ENCODE assay signal across 23 mouse cellular contexts in genomic region chr10:72593049-72593448, GRCm38 (mm10).
DNase-seq lines count a peak whose midpoint lies in the region; ATAC-seq lines count a peak whose summit lies in the region.
"Had no signal": no experiment of that assay in that cellular context is flagged by ENCODE, and none has a peak within 500 bp of the region (broad histone marks: within the 10 kb centered on the region; RNA-seq: fewer than 3 reads in every experiment).

No protein-coding gene starts in this region.

- 0 out of 2 replicates have a peak, but pooled peaks have one; percentile 42 for ATAC-seq in limb, embryonic 12.5 days (ENCODE audit: insufficient number of reproducible peaks, insufficient read depth, low FRiP score, low TSS enrichment, low read depth)
- peak; percentile 54; the same call in 1 of the 2 replicates for ATAC-seq in limb, embryonic 13.5 days (ENCODE audit: low FRiP score, low read depth)
- ATAC-seq in midbrain, embryonic 11.5 days (ENCODE audit: low FRiP score), result no peak
- ATAC-seq: activated CD4-positive, CD25-positive, alpha-beta regulatory T cell, adult 4 months; CD4-positive, CD25-positive, alpha-beta regulatory T cell, adult 4 months; forebrain, embryonic 13.5 days; forebrain, embryonic 15.5 days; Patski had no signal

- H3K27me3 ChIP-seq in limb, embryonic 12.5 days, result no peaks in the 10 kb centered on the region
- no peaks in the 10 kb centered on the region for H3K27me3 ChIP-seq in limb, embryonic 10.5 days (ENCODE audit: low read depth, poor library complexity, severe bottlenecking)
- H3K27me3 ChIP-seq in limb, embryonic 13.5 days, result no peaks in the 10 kb centered on the region
- no peaks in the 10 kb centered on the region for H3K27me3 ChIP-seq in midbrain, embryonic 11.5 days (ENCODE audit: control insufficient read depth, insufficient read depth, low read length)
- H3K27me3 ChIP-seq: CH12.LX; embryonic facial prominence, embryonic 12.5 days; forebrain, embryonic 13.5 days; forebrain, embryonic 15.5 days; Patski had no signal

- 26% methylated on average over 1 of the region's 1 CpGs for WGBS in limb, embryonic 12.5 days
- 78% methylated on average over 1 of the region's 1 CpGs for WGBS in limb, embryonic 10.5 days
- WGBS in limb, embryonic 13.5 days, result 26% methylated on average over 1 of the region's 1 CpGs
- WGBS in midbrain, embryonic 11.5 days, result 91% methylated on average over 1 of the region's 1 CpGs

- no peaks in the 10 kb centered on the region for H3K4me1 ChIP-seq in limb, embryonic 12.5 days (replicated peaks)
- H3K4me1 ChIP-seq in limb, embryonic 10.5 days, result no peaks in the 10 kb centered on the region
- H3K4me1 ChIP-seq in limb, embryonic 13.5 days, result no peaks in the 10 kb centered on the region
- no peaks in the 10 kb centered on the region for H3K4me1 ChIP-seq in midbrain, embryonic 11.5 days (ENCODE audit: control insufficient read depth, insufficient read depth, low read length)
- H3K4me1 ChIP-seq: embryonic facial prominence, embryonic 10.5 days; embryonic facial prominence, embryonic 12.5 days; forebrain, embryonic 13.5 days; forebrain, embryonic 15.5 days had no signal

- no peaks in the 10 kb centered on the region for H3K36me3 ChIP-seq in limb, embryonic 12.5 days
- no peaks in the 10 kb centered on the region for H3K36me3 ChIP-seq in limb, embryonic 10.5 days
- H3K36me3 ChIP-seq in limb, embryonic 13.5 days, result no peaks in the 10 kb centered on the region
- H3K36me3 ChIP-seq in midbrain, embryonic 11.5 days (ENCODE audit: control insufficient read depth, insufficient read depth, low read length), result no peaks in the 10 kb centered on the region
- H3K36me3 ChIP-seq: embryonic facial prominence, embryonic 10.5 days; embryonic facial prominence, embryonic 12.5 days; forebrain, embryonic 15.5 days; G1E had no signal

- H3K27ac ChIP-seq in limb, embryonic 12.5 days, result no peak overlapping the region
- H3K27ac ChIP-seq in limb, embryonic 10.5 days, result no peak overlapping the region
- no peak overlapping the region for H3K27ac ChIP-seq in limb, embryonic 13.5 days
- no peak overlapping the region for H3K27ac ChIP-seq in midbrain, embryonic 11.5 days (ENCODE audit: low read depth, low read length)
- H3K27ac ChIP-seq: embryonic facial prominence, embryonic 10.5 days; embryonic facial prominence, embryonic 12.5 days; forebrain, embryonic 13.5 days; forebrain, embryonic 15.5 days had no signal

- no peaks in the 10 kb centered on the region for H3K9me3 ChIP-seq in limb, embryonic 12.5 days
- no peaks in the 10 kb centered on the region for H3K9me3 ChIP-seq in limb, embryonic 10.5 days (replicated peaks)
- no peaks in the 10 kb centered on the region for H3K9me3 ChIP-seq in limb, embryonic 13.5 days
- H3K9me3 ChIP-seq in midbrain, embryonic 11.5 days (ENCODE audit: control insufficient read depth, low read length), result no peaks in the 10 kb centered on the region
- H3K9me3 ChIP-seq: embryonic facial prominence, embryonic 10.5 days; embryonic facial prominence, embryonic 12.5 days; forebrain, embryonic 13.5 days; forebrain, embryonic 15.5 days; G1E had no signal

- no peak for DNase-seq in limb, embryonic 10.5 days (ENCODE audit: low spot score)
- DNase-seq in kidney, adult 9 months, result no peak
- DNase-seq in midbrain, embryonic 11.5 days (ENCODE audit: low spot score, missing footprints), result no peak
- DNase-seq: adrenal gland, adult 8-10 months; adrenal gland, postnatal 14 days; adrenal gland, postnatal 36 days; B cell, adult 2 months; cerebellum, adult 11-12 months; cerebellum, adult 2 months; cerebellum, adult 9-10 months; cerebellum, postnatal 10 days; cerebellum, postnatal 25 days had no signal

- H3K9ac ChIP-seq in limb, embryonic 12.5 days (replicated peaks), result no peak overlapping the region
- H3K9ac ChIP-seq in limb, embryonic 13.5 days, result no peak overlapping the region
- no peak overlapping the region for H3K9ac ChIP-seq in midbrain, embryonic 11.5 days (ENCODE audit: low read length)
- H3K9ac ChIP-seq: embryonic facial prominence, embryonic 12.5 days; forebrain, embryonic 13.5 days; forebrain, embryonic 15.5 days had no signal

- no peak overlapping the region for H3K4me2 ChIP-seq in limb, embryonic 12.5 days
- no peak overlapping the region for H3K4me2 ChIP-seq in limb, embryonic 13.5 days (replicated peaks)
- H3K4me2 ChIP-seq in midbrain, embryonic 11.5 days, result no peak overlapping the region
- H3K4me2 ChIP-seq: embryonic facial prominence, embryonic 12.5 days; forebrain, embryonic 13.5 days; forebrain, embryonic 15.5 days had no signal

- no peak overlapping the region for H3K4me3 ChIP-seq in limb, embryonic 12.5 days (replicated peaks)
- no peak overlapping the region for H3K4me3 ChIP-seq in limb, embryonic 10.5 days
- H3K4me3 ChIP-seq in limb, embryonic 13.5 days, result no peak overlapping the region
- no peak overlapping the region for H3K4me3 ChIP-seq in midbrain, embryonic 11.5 days (ENCODE audit: low read depth, low read length)
- H3K4me3 ChIP-seq: embryonic facial prominence, embryonic 10.5 days; embryonic facial prominence, embryonic 12.5 days; forebrain, embryonic 13.5 days; forebrain, embryonic 15.5 days had no signal
